Mouse (Mus musculus) lung, embryonic 14.5 days (tissue): ENCODE measurements around the gene Mmaa. TPM values are rescaled to one million over a fixed set of nuclear protein-coding genes. Genes with fewer than 3 reads are reported as not detected.

Experiments
- ATAC-seq: fragments of 200-750 bp; cut with Nextera tagmentation; 2 replicates; pipeline ENCODE4 v1.8.0; 2017; ENCODE audit warnings: mild to moderate bottlenecking, moderate TSS enrichment, moderate library complexity; ENCODE audit not compliant: insufficient read depth
- DNase-seq: peaks from one replicate; pipeline ENCODE4 v3.0.0-alpha.2; 2015
- H3K27ac ChIP-seq: fragments of 300-500 bp; sonication (generic); 2 replicates; pipeline ENCODE4 v1.5.1; 2014; ENCODE audit warnings: low read depth, mild to moderate bottlenecking, moderate library complexity
- H3K27me3 ChIP-seq: fragments of 300-500 bp; sonication (generic); 2 replicates; pipeline ENCODE4 v1.6.1; 2014; ENCODE audit warnings: low read length, control low read depth; ENCODE audit not compliant: insufficient read depth
- H3K36me3 ChIP-seq: fragments of 300-500 bp; sonication (generic); 2 replicates; pipeline ENCODE4 v1.6.1; 2014; ENCODE audit warnings: control low read depth; ENCODE audit not compliant: insufficient read depth
- H3K4me1 ChIP-seq: fragments of 300-500 bp; sonication (generic); 2 replicates; pipeline ENCODE4 v1.6.1; 2014; ENCODE audit warnings: antibody characterized with exemption, control low read depth; ENCODE audit not compliant: insufficient read depth
- H3K4me2 ChIP-seq: fragments of 300-500 bp; sonication (generic); 2 replicates; pipeline ENCODE4 v1.6.1; 2014; ENCODE audit warnings: mild to moderate bottlenecking
- H3K4me3 ChIP-seq: fragments of 300-500 bp; sonication (generic); 2 replicates; pipeline ENCODE4 v1.5.1; 2014; ENCODE audit warnings: low read depth, low read length
- H3K9ac ChIP-seq: fragments of 300-500 bp; sonication (generic); 2 replicates; pipeline ENCODE4 v1.6.1; 2014
- H3K9me3 ChIP-seq: fragments of 300-500 bp; sonication (generic); 2 replicates; pipeline ENCODE4 v1.6.1; 2016; ENCODE audit warnings: low read depth, low read length, control low read depth
- CTCF ChIP-seq: IDR thresholded peaks from 2 replicates; pipeline ENCODE4 v1.5.1; 2016; ENCODE audit warnings: antibody characterized with exemption, low read depth
- WGBS: fragments of 180-500 bp; shearing (Covaris S2); extraction: QIAGEN DNeasy Blood & Tissue Kit; methylation state at CpG from one replicate; pipeline ENCODE4 v1.1.7; 2014; 5-methylcytosine and 5-hydroxymethylcytosine counted together
- polyA plus RNA-seq: library from polyadenylated mRNA; unstranded; fragments of >200 nt; fragmentation: Nextera tagmentation; extraction: Ambion mirVana; gene quantifications from 2 replicates; pipeline ENCODE4 v1.2.1, GENCODE M21; 2014

The Mmaa gene
- polyA plus RNA-seq, 1 experiment from 2014 or later = 9.9 TPM

- ATAC-seq (no peak), DNase-seq (no peak)
- Histone ChIP-seq H3K9ac (no peak overlapping the region), H3K9me3 (no peaks in the 10 kb centered on the region), H3K36me3 (peaks cover 10% of the 10 kb centered on the region), H3K27ac (no peak overlapping the region), H3K4me2 (no peak overlapping the region), H3K27me3 (no peaks in the 10 kb centered on the region), H3K4me1 (no peaks in the 10 kb centered on the region), H3K4me3 (no peak overlapping the region)
- TF ChIP-seq CTCF = no peak
- WGBS = 64% methylated on average over 6 of the region's 6 CpGs
Observed at GRCm38 (mm10) chr8:79273776-79274175, 21.0 kb downstream of the Mmaa start.

- 74% methylated on average over 4 of the region's 4 CpGs for WGBS
- no peak for TF ChIP-seq CTCF
- H3K27me3 ChIP-seq = no peaks in the 10 kb centered on the region
- peaks cover 10% of the 10 kb centered on the region for H3K36me3 ChIP-seq
- no peak overlapping the region for H3K4me2 ChIP-seq
- H3K4me1 ChIP-seq = no peaks in the 10 kb centered on the region
- H3K27ac ChIP-seq = no peak overlapping the region
- no peak overlapping the region for H3K9ac ChIP-seq
- ATAC-seq = no peak
- H3K9me3 ChIP-seq = no peaks in the 10 kb centered on the region
- no peak overlapping the region for H3K4me3 ChIP-seq
- no peak for DNase-seq
Observed at GRCm38 (mm10) chr8:79272676-79273075, 22.1 kb downstream of the Mmaa start.

GRCm38 (mm10) chr8:79268921-79269320, 25.8 kb downstream of the Mmaa start:
- no peak overlapping the region for H3K9ac ChIP-seq
- H3K36me3 ChIP-seq = peaks cover 6% of the 10 kb centered on the region
- H3K4me1 ChIP-seq = no peaks in the 10 kb centered on the region
- no peak for TF ChIP-seq CTCF
- no peak overlapping the region for H3K27ac ChIP-seq
- no peak overlapping the region for H3K4me2 ChIP-seq
- WGBS = 94% methylated on average over 7 of the region's 7 CpGs
- H3K9me3 ChIP-seq = no peaks in the 10 kb centered on the region
- DNase-seq (no peak), ATAC-seq (no peak)
- no peak overlapping the region for H3K4me3 ChIP-seq
- H3K27me3 ChIP-seq = no peaks in the 10 kb centered on the region

GRCm38 (mm10) chr8:79261920-79262319, 32.8 kb downstream of the Mmaa start:
- DNase-seq = no peak
- H3K27ac ChIP-seq = no peak overlapping the region
- no peak overlapping the region for H3K9ac ChIP-seq
- H3K27me3 ChIP-seq = no peaks in the 10 kb centered on the region
- H3K4me1 ChIP-seq = no peaks in the 10 kb centered on the region
- no peaks in the 10 kb centered on the region for H3K36me3 ChIP-seq
- TF ChIP-seq CTCF = no peak
- H3K9me3 ChIP-seq = no peaks in the 10 kb centered on the region
- 81% methylated on average over 5 of the region's 5 CpGs for WGBS
- no peak overlapping the region for H3K4me3 ChIP-seq
- no peak for ATAC-seq
- no peak overlapping the region for H3K4me2 ChIP-seq

GRCm38 (mm10) chr8:79256076-79256705, 38.5 kb downstream of the Mmaa start:
- Histone ChIP-seq H3K4me3 (no peak overlapping the region), H3K9me3 (no peaks in the 10 kb centered on the region), H3K27me3 (no peaks in the 10 kb centered on the region), H3K27ac (no peak overlapping the region), H3K36me3 (no peaks in the 10 kb centered on the region), H3K4me2 (no peak overlapping the region), H3K4me1 (no peaks in the 10 kb centered on the region), H3K9ac (no peak overlapping the region)
- ATAC-seq (peak; percentile 31; the same call in 1 of the 2 replicates), DNase-seq (peak; percentile 77)
- WGBS = 47% methylated on average over 8 of the region's 8 CpGs
- TF ChIP-seq CTCF = no peak

GRCm38 (mm10) chr8:79253742-79254141, 41.0 kb downstream of the Mmaa start:
- Histone ChIP-seq H3K9ac (no peak overlapping the region), H3K27ac (no peak overlapping the region), H3K4me1 (no peaks in the 10 kb centered on the region), H3K4me3 (no peak overlapping the region), H3K36me3 (no peaks in the 10 kb centered on the region), H3K27me3 (no peaks in the 10 kb centered on the region), H3K9me3 (no peaks in the 10 kb centered on the region), H3K4me2 (no peak overlapping the region)
- 83% methylated on average over 6 of the region's 6 CpGs for WGBS
- ATAC-seq (no peak), DNase-seq (no peak)
- no peak for TF ChIP-seq CTCF

GRCm38 (mm10) chr8:79248470-79248869, 46.3 kb downstream of the Mmaa start, which contains the start of gene 1700011L22Rik:
1700011L22Rik (minus strand) TSS chr8:79248570.
- no peak for ATAC-seq
- no peaks in the 10 kb centered on the region for H3K36me3 ChIP-seq
- H3K9me3 ChIP-seq = no peaks in the 10 kb centered on the region
- DNase-seq = no peak
- whole genome bisulfite sequencing = 76% methylated on average over 6 of the region's 6 CpGs
- no peak within 1 kb of the TSS for H3K27ac ChIP-seq
- H3K27me3 ChIP-seq = no peaks in the 10 kb centered on the region
- TF ChIP-seq CTCF = no peak
- no peak within 1 kb of the TSS for H3K9ac ChIP-seq
- H3K4me1 ChIP-seq = peaks cover 9% of the 10 kb centered on the region; the same call in 1 of the 2 replicates
- no peak within 1 kb of the TSS for H3K4me3 ChIP-seq
- no peak within 1 kb of the TSS for H3K4me2 ChIP-seq

GRCm38 (mm10) chr8:79243422-79243821, 51.3 kb downstream of the Mmaa start:
- Histone ChIP-seq H3K9me3 (no peaks in the 10 kb centered on the region), H3K4me3 (no peak overlapping the region), H3K4me1 (peaks cover 9% of the 10 kb centered on the region; the same call in 1 of the 2 replicates), H3K4me2 (no peak overlapping the region), H3K27ac (no peak overlapping the region), H3K27me3 (no peaks in the 10 kb centered on the region), H3K36me3 (no peaks in the 10 kb centered on the region), H3K9ac (no peak overlapping the region)
- DNase-seq (no peak), ATAC-seq (no peak)
- 51% methylated on average over 2 of the region's 2 CpGs for WGBS
- no peak for TF ChIP-seq CTCF
